Mouse (Mus musculus): ENCODE results near the gene Plod2.
A peak's percentile ranks its signal among the peaks of the same experiment; 100 is the strongest.

Plod2 gene

DNA sequence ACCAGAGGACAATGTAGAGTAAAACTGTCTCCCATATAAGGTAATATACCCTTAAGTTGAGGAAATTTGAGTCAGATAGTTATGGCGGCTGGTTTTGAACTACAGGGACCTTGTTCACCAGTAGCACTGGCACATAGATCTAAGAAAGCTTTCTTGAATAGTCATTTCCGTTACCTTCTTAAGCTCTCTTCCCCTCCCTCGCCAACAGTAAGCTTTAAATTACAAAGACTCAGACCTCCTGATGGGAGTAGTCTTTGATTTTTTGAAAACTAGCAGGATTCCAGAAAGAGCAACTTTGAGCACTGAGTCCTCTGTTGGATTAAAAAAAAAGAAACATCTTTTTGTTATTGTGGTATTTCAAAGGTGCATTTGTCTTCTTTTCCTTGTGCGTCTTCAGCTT, 61.5 kb downstream of the Plod2 start:
- no peak for DNase-seq

GRCm38 (mm10) chr9:92610628-92611267, 68.7 kb downstream of the Plod2 start:
- peak; percentile 67 for DNase-seq

DNA sequence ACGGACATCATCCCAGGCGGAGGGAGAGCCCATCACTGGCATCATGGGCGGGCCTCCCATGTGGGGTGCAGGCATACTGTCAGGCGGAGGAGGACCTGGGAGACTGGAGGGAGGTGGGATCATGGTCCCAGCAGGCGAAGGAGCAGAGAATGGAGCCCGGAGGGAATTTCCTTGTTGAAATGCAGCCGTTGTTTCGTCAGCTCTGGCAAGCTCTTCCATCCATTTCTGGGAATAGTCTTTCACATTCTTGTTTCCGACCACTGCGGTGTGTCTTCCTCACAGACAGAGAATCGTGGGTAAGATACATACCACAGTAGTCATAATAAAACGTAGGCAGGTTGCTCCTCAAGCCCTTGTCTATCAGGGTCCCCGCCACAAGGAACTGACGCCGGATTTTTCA, 70.6 kb downstream of the Plod2 start:
- DNase-seq = no peak

DNA sequence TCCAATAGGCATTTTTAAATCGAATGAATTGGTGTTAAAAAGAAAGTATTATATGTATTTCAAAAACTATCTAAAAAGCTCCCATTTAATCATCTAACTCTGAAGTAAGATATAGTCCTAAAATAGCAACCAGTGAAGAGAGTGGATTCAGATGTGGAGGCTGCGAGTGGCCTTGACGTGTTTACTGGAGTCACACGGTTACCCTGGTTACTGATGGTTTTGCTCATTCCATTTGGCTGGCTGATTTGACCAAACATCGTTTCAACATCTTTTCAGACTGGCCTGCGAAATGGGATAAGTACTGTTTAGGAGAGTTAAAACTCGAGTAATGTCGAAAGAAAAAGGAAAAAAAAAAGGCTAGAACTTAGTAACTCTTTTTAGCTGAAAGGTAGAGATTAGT, 71.2 kb downstream of the Plod2 start:
- DNase-seq = peak; percentile 36

DNA sequence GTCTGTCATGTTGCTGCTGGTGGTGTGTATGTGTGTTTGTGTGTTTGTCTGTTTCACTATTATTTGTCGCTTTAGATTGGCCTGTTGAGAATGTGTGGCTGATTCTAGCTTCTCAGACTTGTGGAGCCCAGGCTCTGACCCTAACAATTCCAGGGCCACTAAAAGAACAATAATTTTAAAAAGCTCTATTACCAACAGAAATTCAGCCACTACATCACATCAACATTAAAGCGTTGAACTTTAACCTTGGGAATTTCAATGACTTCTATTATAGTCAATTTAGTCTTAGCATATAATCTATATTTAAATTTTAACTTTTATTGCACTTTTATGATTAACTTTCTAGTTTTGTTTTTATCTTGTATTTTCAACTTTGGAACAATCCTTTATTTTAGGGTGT, 74.4 kb downstream of the Plod2 start:
- no peak for DNase-seq

- peak; percentile 56 for DNase-seq
These were observed 75.4 kb downstream of the Plod2 start for GRCm38 (mm10) chr9:92617376-92617775.

GRCm38 (mm10) chr9:92620088-92620487, 78.1 kb downstream of the Plod2 start:
- DNase-seq = no peak

GRCm38 (mm10) chr9:92621246-92621645, 79.2 kb downstream of the Plod2 start:
- no peak for DNase-seq

DNA sequence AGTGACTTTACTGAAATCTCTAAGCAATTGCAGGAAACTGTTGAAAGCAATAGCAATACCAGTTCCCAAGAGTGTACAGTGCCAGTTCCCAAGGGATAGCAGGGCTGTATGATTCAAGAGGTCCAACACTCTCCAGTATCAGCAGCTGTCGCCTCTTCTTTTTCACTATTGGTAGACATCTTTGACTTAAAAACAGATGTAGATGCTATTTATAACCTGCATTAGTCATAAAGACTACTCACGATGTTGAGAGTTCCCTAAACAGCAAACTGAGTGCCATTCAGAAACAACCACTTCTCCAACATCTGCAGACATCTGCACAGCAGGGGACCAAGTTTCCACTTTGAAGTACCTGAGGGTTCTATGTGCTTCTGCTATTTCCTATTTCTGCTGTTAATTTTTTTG, 79.9 kb downstream of the Plod2 start:
- DNase-seq = peak; percentile 9

DNA sequence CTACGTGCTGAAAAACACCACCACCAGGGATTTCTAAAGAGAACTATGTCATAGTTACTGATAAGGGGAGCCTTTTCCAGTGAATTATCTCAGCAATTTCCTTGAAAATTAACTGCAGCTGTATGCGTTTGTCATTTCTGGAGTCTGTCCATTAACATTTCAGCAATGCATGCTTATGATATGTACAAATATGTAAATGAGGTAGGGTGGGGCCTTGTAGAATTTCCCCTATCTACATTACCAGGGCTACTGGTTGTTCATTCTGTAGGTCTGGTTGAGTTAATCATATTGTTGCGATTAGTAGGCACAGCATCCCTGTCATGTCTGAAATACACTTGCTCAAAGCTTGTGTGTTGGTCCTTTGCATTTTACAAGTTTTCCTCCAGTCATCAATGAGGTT, 92.8 kb downstream of the Plod2 start:
- DNase-seq = no peak

GRCm38 (mm10) chr9:92639200-92639897, 97.3 kb downstream of the Plod2 start:
- DNase-seq = peak; percentile 35

DNA sequence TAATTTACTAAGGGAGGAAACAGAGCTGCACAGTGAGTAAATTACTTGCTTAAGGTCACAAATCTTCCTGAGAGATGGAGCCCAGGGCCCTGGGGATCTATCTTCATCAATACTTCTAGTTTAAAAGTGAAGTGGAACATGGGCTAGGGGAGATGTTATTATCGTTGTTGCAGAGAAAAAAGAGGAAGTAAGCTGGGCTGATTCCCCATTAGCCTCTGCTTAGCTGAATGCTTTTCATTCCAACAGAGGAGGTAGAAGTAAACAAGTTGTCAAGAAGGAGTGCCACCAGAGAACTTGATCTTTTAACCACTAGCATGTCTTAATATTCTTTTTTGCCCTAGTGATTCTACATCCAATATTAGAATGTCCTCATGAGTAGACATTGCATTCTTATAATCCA, 99.7 kb downstream of the Plod2 start:
- DNase-seq = no peak

All from lung, postnatal 10 days (tissue).